Mouse (Mus musculus) layer of hippocampus, adult 11-12 months (tissue): ENCODE measurements around the gene Zfp94.

Experiments
- DNase-seq: peaks from one replicate; pipeline ENCODE4 v3.0.0; 2022; ENCODE audit warnings: low spot score

The Zfp94 gene

GRCm38 (mm10) chr7:24316567-24317092, at the start of gene Zfp94:
TSS of gene Zfp94 (minus strand) at chr7:24316666.
- peak; percentile 97 for DNase-seq

GRCm38 (mm10) chr7:24365258-24366014, 49.0 kb upstream of the Zfp94 start:
- DNase-seq = no peak

DNA sequence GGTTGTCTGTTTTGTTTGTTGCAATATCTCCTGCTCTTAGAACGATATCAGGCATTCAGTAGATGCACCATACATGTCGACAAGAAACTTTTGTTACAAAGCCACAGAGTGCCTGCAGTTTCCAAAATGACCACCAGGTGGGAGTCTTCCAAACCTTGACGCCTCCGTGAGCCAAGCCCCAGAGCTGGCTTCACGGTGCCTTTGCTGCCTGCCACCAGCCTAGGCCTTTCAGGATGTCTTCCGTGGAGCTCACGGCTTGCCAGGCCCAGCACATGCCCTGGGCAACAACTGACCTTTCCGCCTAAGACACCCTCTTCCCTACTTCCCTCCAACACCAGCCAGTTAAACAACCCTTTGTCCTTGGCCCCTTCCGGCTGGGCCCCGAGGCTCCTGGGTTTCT, 48.4 kb upstream of the Zfp94 start:
- peak; percentile 88 for DNase-seq

- DNase-seq = peak; percentile 53
Measured at GRCm38 (mm10) chr7:24363228-24363627, 46.8 kb upstream of the Zfp94 start.

- DNase-seq = no peak
Measured at GRCm38 (mm10) chr7:24361001-24361400, 44.5 kb upstream of the Zfp94 start.

DNA sequence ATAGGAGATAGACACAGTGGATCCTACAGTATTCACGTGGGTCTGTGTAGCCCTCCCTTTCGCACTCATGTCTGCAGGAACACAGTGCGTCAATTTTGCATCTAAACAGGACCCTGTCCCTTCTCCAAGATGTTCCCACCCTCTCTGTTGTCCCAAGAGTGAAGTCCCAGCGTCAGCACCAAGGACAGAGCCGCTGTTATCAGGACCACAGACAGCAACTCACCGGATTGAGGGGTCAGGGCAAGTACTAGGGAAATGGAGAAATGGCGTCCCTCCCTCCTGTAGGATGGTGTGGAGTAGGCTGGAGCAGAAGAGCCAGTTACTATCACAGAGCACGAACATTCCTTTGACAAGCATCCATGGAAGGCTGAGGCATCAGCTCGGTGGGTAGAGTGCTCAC, 42.8 kb upstream of the Zfp94 start:
- no peak for DNase-seq

GRCm38 (mm10) chr7:24357899-24358298, 41.4 kb upstream of the Zfp94 start:
- DNase-seq = no peak

- DNase-seq = no peak
Measured at GRCm38 (mm10) chr7:24356081-24356480, 39.6 kb upstream of the Zfp94 start.

DNA sequence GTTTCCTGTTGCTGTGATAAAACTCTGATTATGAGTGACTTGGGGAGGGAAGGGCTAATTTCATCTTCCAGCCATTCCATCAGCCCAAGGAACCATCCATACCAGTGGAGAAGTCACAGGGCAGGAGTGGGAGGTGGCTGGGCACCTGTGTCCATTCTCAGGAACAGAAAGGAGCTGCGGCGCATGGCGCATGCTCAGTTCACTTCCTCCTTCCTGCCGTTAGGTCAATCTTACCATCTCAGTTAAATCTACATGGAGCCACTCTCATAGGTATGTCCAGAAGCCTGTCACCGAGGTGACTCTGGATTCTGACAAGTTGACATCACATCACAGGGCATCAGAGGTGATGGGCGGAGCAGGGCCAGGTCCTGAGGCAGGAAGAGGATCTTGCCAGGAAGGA, 39.2 kb upstream of the Zfp94 start:
- DNase-seq = no peak

GRCm38 (mm10) chr7:24348896-24349295, 32.4 kb upstream of the Zfp94 start, which contains the start of gene Lypd5:
TSS of gene Lypd5 (plus strand) at chr7:24349196.
- DNase-seq = no peak

- no peak for DNase-seq
Measured at GRCm38 (mm10) chr7:24346444-24346843, 30.0 kb upstream of the Zfp94 start.

GRCm38 (mm10) chr7:24343701-24344272, 27.3 kb upstream of the Zfp94 start:
- no peak for DNase-seq

DNA sequence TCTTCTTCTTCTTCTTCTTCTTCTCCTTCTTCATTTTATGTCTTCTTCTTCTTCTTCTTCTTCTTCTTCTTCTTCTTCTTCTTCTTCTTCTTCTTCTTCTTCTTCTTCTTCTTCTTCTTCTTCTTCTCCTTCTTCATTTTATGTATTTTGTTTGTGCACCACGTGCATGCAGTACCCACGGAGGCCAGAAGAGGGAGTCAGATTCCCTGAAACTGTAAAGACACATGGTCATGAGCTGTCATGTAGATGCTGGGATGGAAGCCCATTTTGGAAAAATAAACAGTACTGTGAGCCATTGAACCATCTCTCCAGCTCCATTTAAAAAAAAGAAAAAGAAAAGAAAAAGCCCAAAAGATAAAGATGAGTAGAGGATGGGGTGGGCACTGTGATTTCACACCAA, 21.8 kb upstream of the Zfp94 start:
- DNase-seq = no peak

GRCm38 (mm10) chr7:24335699-24336309, 19.3 kb upstream of the Zfp94 start:
- DNase-seq = peak; percentile 84

- no peak for DNase-seq
Measured at GRCm38 (mm10) chr7:24333304-24333986, 17.0 kb upstream of the Zfp94 start, which contains the start of gene Tescl. TSS of gene Tescl (minus strand) at chr7:24333936.

- DNase-seq = no peak
Measured at GRCm38 (mm10) chr7:24327281-24327975, 11.0 kb upstream of the Zfp94 start.

- DNase-seq = no peak
Measured at GRCm38 (mm10) chr7:24326273-24327135, 10.0 kb upstream of the Zfp94 start.

GRCm38 (mm10) chr7:24325675-24326128, 9.2 kb upstream of the Zfp94 start:
- peak; percentile 35 for DNase-seq

- peak; percentile 29 for DNase-seq
Measured at GRCm38 (mm10) chr7:24325197-24325596, 8.7 kb upstream of the Zfp94 start.

DNA sequence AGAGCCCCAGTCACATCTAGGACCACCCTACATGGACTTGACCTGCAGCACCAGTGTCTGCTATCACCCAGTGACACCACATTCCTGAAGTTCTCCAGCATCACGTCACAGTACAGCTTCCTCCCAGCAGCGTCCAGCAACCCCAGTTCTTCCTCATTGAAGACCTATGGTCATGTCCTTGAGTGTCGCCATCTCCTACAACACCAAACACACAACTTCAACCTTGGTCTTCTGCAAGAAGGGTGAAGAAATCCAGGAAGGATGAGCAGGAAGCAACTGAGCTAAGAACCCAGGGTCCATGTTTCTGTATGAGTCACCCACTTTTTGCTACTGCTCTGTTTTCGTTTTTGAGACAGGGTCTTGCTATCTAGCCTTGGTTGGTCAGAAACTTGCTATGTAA, 6.1 kb upstream of the Zfp94 start:
- DNase-seq = no peak

- DNase-seq = no peak
Measured at GRCm38 (mm10) chr7:24318942-24319341, 2.5 kb upstream of the Zfp94 start.
